Mouse (Mus musculus) heart, postnatal 10 days (tissue): Measurements from ENCODE around the gene Actn1. TPM values are rescaled to one million over a fixed set of nuclear protein-coding genes. Genes with fewer than 3 reads are reported as not detected.

ENCODE experiments used
- DNase-seq, 2 experiments: peaks; one replicate each; pipeline ENCODE4 v3.0.0; 2021
- intact Hi-C: fragments of 180-260 bp; cut with DNase I; formaldehyde crosslinking; loops from one replicate; pipeline ENCODE4 v1.15.1; 2025
- total RNA-seq, 2 experiments: library from RNA; stranded (reverse); gene quantifications; 2 replicates each; pipeline ENCODE4 v1.2.3; 2021

Gene Actn1
- total RNA-seq, 2 experiments from 2014 or later: 70.7 to 71.9 TPM

DNA sequence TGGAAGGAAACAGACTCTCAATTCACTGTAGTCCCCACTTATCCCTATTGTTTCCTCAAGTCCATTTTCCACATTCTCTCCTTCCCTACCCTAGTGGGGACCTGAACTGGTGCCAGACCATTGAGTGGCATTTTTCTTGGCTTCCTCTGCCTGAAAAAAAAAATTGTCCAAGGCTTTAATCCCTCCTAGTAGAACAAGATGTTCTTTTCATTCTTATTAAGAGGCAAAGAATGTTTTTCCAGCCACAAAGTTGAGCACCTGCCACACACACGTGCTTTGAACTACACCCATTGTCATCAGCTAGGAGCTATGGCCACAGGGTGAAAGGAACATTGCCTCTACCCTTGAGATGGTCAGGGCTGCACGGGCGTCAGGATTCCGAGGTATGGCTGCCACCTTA is 56.9 kb downstream of the Actn1 start:
- intact Hi-C loops: no loop called here
- DNase-seq: no peak

DNA sequence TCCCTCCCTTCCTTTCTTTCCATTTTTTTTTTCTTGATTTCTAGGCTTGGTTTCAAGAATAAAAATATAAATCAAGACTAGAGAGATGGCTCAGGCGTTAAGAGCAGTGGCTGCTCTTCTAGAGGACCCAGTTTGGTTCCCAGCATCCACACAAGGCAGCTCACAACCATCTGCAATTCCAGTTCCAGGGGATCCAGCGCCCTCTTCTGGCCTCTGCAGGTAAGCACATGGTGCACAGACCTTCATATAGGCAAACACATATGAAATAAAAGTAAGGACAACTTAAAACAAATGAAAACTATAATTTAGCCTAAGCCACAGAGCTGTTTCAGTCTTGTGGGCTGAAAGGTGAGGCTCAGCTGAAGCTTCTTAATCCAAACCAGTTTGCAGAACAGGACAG is 60.4 kb downstream of the Actn1 start:
- intact Hi-C loops: loop anchor here (2.0 kb wide), 1 partner anchor 29 kb away; no protein-coding TSS in a partner anchor
- DNase-seq: no peak

DNA sequence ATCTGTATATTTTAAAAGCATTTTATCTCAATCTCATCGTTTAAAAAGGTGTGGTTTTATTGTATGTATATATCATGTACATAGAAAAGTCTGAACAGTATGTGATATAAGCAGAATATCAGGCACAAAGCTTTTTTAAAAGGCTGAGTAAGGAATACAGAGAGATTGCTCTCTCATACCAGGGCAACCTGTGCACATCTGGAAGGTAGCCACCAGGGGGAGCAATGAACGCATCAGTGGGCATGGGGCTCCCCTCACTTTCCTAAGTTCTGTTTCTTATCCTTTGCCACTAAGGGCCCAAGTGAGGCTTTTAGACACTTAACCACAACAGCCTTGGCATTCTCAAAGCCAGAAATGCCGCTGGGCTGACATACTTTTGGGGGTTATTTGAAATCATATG is 61.7 kb downstream of the Actn1 start:
- DNase-seq: peak; percentile 82 to 90
- intact Hi-C loops: loop anchor here (1.0 to 2.0 kb wide), 3 partner anchors 30 to 179 kb away; partner anchors contain the start of gene Actn1

DNA sequence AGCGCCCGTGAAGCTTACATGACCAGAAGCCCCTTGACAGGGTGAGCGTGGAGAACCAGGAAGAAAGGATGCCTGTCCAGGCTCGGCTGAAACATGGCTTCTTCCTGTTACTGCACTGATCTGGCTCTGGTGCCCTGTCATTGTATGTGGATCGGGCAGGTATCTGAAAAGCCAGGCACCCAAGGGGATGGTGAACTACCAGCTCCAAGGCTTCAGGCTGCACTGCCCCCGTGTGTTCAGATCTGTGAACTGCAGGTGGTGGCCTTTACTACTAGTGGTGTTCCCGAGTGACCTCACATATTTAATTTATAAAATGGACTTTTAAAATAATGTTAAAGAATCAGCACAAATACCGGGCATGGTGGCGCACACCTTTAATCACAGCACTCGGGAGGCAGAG is 62.8 kb downstream of the Actn1 start:
- peak; percentile 43 to 73 for DNase-seq
- intact Hi-C loops: loop anchor here (2.0 kb wide), 1 partner anchor 39 kb away; no protein-coding TSS in a partner anchor

DNA sequence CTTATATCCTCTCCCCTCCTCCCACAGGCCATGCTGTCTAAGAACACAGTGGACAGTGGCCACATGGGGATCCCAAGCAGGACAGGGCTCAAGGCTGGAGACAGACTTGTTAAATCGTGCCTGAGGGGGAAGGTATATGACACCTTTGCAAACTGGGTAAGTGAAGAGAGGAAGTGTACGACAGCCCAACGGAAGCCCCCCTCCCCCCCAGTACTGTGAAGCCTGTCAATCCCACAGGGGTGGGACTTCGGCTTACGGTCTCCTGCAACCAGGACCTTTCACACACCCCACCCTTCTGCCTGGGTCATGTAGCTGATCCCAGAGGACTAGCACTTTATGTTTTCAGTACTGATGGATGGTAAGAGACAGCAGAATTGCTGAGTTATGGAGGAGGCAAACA is 68.4 kb downstream of the Actn1 start:
- DNase-seq: no peak
- intact Hi-C loops: no loop called here

DNA sequence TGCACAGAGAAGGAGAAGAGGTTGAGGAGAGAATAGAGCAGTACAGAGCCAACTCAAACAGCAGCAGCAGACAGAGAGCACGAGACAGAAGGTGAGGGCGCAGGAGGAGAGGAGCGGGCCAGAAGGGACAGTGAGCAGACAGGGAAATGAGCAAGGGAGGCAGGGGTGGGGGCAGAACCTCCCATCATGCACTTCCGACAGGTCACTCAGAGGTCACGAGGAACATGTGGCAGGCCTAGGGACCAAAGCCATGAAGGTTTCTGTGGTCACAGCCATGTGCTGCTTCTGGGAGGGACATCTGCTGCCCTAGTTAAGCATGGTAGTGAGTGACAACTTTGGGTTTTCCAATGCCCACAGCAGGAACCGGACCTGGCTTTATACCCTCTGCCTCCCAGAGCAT is 68.8 kb downstream of the Actn1 start:
- intact Hi-C loops: no loop called here

DNA sequence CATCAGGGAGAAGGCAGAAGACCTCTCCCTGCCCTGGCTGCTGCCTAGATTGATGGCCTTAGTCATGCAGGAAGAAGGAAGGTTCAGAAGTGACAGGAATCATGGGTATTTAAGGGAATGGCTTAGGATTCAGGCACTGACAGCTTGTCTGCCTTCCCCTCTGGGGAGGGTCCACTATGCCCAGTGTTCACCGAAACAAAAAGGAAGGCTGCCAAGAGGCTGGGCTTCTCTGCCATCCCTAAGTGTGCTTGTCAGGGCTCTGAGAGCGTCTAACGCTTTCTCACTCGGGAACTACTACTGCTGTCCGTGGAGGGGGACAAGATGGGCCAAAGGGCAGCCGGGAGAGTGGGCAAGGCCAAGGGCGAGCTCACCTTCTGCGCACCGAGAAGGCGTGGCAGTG is 69.3 kb downstream of the Actn1 start:
- no peak for DNase-seq
- intact Hi-C loops: no loop called here

More for the DNA sequence above, 68.8 kb downstream of the Actn1 start:
- DNase-seq: no peak

DNA sequence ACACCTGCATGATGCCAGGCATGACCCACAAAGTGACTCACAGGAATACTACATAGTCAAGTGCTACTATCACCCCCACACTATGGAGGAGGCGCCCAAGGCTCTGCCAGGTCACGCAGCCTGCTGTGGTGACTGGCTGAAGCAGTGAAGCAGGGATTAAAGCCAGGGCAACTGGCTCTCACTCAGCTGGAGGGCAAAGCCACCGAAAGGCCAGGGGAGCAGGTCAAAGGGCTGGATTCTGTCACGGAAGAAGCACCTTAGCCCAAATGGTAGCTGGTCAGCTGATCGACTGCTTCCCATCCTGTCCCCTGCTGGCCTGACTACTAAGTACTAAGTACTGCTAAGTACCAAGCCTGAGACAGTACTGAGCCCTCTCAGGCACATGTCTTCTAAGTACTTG is 76.1 kb downstream of the Actn1 start:
- intact Hi-C loops: no loop called here
- DNase-seq: no peak

DNA sequence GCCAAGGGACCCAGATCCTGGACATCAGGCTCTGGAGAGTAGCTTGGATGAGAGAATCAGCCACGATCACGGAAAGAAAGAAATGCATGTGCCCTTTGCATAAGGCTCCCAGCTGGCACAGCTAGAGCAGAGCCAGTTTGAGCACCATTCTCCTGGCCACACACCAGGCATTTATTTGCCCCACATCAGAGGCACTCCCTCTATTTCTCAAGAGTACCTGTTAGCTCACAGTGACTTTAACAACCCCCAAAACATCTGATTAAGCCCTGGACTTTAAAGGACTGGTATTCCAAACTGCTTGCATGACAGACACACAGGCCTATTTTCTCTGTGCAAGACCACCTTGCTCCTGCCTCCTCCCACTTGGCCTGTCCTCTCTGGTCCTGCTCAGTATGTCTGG is 78.3 kb downstream of the Actn1 start:
- no peak for DNase-seq
- intact Hi-C loops: no loop called here

DNA sequence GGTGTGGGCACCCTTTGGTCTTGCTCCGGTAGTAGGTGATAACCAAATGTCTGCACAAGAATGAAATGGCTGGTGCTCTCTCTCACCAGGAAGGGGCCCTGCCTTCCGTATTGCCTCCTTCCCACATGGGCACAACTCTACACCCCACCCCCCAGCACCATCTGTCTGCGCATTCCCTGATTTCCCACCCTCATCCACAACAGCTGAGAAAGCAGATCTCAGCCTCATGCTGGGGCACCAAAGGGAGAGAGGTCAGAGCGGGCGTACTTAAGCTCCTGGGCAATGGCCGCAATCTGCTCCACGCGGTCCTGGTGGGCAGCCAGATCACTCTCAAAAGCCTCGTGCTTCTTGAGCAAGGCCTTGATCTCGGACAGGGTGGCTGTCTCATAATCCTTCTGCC is 82.1 kb downstream of the Actn1 start:
- intact Hi-C loops: no loop called here
- DNase-seq: no peak

DNA sequence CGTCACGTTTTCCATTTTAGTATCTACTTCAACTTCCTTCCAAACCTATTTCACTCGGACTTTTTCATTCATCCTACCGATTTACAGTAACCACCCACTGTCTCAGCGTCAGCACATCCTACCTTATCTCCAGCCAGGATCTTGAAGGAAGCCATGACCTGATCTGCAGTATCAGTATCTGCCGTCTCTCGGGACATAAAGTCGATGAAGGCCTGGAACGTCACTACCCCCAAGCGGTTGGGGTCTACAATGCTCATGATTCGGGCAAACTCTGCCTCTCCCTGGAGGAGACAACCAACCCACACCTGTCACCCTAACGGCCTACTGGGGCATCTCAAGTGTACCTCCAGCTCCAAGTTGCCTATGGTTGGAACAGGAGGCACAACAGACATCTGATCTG is 91.4 kb downstream of the Actn1 start:
- DNase-seq: no peak
- intact Hi-C loops: no loop called here

DNA sequence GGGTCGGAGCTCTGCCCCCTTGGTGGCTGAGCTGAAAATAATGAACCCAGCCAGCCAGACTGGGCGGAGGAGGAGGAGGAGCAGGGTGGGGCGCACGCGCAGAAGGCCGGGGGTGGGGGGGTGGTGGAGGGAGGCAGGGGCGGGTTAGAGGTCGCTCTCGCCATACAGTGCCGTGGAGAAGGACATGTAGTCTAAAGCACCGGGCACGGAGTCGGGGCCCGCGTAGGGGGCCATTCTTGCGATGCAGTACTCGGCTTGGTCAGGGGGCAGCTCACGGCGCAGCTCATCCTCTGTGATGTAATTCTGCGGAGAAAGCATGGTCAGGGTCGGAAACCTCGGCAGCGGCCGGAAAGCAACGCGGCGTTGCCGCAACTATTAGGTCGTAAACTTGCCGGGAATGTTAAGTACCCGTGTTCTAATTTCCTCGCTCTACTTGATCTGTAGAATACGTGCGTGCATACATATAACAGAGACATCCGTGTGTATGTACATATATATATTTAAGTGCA is 91.9 kb downstream of the Actn1 start:
- intact Hi-C loops: no loop called here

DNA sequence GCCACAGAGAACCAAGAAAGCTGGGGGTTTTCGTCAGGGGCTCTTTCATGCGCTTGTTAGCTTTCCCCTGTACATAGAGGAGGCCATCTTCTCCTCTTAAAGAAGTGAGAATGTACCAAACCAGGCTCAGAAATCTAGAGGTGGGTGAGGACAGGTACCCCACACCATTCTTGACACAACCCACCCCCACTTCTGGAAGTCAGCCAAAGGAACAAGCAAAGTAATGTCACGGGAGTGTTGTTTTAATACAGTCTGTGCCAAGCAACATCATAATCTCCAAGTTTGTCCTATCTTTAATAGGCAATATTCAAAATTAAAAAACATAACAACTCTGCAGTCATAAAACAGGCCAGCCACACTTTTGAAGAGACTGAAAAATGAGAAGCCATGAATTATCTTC is 92.8 kb downstream of the Actn1 start:
- DNase-seq: no peak
- intact Hi-C loops: no loop called here

More for the DNA sequence above, 91.9 kb downstream of the Actn1 start:
- peak; percentile 90 to 91 for DNase-seq

DNA sequence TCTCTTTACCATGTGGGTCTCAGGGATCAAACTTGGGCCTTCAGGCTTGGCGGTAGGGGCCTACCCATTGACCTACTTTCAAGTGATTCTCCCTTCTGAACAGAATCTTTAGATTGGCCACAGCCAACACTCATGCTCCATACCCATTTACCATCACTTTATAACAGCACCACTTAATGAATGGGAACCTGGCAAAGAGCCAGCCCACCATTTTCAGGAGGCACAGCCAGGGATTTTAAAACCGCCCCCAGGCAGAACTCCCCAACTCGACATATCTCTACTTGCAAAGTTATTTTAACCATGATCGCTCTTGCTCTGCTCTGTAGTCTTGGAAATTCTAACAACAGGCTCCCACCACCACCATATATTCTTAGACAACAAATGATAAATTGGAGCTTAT is 93.5 kb downstream of the Actn1 start:
- intact Hi-C loops: no loop called here
- DNase-seq: no peak

DNA sequence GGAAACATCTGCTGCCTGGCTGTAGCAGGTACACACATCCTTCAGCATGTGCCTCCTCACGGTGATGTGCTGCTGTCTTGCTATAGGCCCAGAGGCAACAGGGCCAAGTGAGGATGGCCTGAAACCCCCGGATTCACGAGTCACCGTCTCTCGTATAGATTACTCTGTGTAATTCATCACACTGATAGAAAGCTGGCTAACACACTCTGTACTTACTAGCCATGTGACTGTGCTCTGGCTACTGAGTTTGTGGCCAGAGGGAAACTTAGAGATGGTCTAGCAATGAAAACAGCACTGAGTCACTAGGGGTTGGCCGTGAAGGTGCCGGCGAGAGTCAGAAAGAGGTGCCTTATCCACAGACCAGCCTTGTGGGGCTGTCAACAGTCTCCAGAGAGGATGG is 95.6 kb downstream of the Actn1 start:
- intact Hi-C loops: no loop called here
- no peak for DNase-seq

DNA sequence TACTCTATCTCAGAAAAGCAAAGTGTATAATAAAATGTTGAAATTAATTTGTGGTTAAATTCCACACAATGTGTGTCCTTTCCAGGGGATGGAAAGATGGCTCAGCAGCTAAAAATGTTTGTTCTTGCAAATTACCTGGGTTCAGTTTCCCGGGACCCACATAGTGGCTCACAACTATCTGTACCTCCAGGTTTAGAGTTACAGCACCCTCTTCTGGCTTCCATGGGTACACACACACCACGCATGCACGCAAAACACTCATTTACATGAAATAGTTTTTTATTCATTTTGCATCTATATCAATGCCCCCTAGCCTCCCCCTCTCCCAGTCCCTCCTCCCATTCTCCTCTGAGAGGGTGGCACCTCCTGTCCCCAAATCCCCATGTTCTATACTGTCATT is 97.7 kb downstream of the Actn1 start:
- no peak for DNase-seq
- intact Hi-C loops: no loop called here

DNA sequence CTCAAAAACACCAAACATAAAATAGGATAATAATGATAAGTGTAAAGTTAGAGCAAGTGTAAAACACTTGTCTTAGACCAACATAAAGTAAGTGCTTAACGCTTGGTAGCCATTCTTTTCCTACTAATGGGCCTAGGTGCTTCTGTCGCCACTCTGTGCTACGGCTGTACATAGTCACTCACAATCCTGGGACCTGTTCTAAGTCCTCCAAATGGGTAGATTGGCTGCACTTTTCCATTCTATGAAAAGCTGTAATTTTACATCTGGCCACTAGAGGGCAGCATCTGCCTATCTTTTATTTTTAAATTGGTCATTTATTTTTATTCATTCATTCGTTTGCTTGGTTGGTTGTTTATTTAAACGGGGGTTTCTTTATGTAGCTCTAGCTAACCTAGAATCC is 102.5 kb downstream of the Actn1 start:
- intact Hi-C loops: loop anchor here (1.0 to 10.0 kb wide), 6 partner anchors 39 to 597 kb away; no protein-coding TSS in a partner anchor
- DNase-seq: peak; percentile 41 to 51

DNA sequence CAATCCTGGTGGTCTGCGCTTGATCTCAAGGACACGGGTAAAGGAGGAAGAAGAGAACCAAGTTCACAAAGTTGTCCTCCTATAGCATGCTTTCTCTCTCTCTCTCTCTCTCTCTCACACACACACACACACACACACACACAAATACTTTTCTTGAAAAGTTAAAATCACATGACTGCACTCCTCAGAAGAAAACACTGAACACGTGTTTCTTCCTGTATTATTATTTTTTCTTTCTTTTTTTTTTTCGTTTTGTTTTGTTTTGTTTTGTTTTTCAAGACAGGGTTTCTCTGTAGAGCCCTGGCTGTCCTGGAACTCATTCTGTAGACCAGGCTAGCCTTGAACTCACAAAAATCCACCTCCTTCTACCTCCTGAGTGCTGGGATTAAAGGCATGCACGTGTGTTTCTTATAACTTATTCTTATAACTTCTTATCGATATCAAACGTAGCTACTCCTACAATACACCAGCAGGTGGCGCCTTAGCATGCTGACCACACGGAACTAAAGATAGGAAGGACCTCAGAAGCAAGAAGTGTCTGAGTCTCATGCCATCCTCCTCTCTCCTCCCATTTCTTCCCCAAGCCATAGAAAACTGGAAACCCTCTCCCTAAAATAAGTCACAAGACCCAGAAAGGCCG is 106.4 kb downstream of the Actn1 start:
- peak; percentile 57 to 75 for DNase-seq
- intact Hi-C loops: loop anchor here (10.0 kb wide), 1 partner anchor 601 kb away; no protein-coding TSS in a partner anchor

DNA sequence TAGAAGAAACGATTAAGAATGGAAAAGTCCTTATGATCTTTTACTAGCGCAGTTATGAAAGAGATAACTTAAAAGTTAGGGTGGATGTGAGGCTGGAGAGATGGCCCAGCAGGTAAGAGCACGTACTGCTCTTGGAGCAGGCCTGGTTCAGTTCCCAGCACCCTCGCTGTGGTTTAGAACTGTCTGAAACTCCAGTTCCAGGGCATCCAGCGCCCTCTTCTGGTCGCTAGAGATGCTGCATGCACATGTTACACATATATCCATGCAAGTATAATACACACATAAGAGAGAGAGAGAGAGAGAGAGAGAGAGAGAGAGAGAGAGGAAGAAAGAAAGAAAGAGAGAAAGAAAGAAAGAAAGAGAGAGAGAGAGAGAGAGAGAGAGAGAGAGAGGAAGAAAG is 107.1 kb downstream of the Actn1 start:
- intact Hi-C loops: loop anchor here (10.0 kb wide), 1 partner anchor 602 kb away; no protein-coding TSS in a partner anchor
- DNase-seq: no peak

DNA sequence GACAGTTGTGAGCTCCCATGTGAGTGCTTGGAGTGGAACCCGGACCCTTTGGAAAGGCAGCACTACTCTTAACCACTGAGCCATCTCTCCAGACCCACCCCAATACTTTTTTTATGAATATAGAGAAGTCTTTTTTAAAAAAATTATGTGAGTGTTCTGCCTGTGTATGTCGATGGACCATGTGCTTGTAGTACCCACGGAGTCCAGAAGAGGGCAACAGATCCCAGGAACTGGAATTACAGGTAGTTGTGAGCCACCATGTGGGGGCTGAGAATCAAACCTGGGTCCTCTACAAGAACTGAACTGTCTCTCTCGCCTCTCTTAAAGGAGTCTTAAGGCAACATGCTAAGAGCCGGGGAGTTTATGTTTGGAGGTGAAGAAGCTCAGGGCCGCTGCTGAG is 108.3 kb downstream of the Actn1 start:
- intact Hi-C loops: loop anchor here (10.0 kb wide), 1 partner anchor 603 kb away; no protein-coding TSS in a partner anchor
- no peak for DNase-seq

DNA sequence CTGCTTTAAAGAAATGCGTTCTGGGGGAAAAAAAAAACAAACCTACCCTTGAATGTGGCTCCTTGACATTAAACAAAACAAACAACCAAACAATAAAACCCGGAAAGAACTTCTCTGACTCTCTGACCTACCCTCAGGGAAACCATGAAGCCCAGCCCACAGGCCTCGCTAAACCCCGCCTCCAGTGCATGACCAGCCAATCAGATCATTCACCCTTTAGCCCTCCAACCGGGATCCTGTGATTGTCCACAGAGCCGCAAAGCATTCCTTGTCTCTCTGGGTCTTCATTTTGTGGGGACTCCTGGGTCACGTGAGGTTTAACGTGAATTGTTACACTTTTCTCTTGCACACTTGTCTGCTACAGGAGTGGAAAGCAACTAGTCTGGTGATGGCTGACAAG is 109.5 kb downstream of the Actn1 start:
- peak; percentile 28 to 50 for DNase-seq
- intact Hi-C loops: loop anchor here (10.0 kb wide), 1 partner anchor 604 kb away; no protein-coding TSS in a partner anchor

DNA sequence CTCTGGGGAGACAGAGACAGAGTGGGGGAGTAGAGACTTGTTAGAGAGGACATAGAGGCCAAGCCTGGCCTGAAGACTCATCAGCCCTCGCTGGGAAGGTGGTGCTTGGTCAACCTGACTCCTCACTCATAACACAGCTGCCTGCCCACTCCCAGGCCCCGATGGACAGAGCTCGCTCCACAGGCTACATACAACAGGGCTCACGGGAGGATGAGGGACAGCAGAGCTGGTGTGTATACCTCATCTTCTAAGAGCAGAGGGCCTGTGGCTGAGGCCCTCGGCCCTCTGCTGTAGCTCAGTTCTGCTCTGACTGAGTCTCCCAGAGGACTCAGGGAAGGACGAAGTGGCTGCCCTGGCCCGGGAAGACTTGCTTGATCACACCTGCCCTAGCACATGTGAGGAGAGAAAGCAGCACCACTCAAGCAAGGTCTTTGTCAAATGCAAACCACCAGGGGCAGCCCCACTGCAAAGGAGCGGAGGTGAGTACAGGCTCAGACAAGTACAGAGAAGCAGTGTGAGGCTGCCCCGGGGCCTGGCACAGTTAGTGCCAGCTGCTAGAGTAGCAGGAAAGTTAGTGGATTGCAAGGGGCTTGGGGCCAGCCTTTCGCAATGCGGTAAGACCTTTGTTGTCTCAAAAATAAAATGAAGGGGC is 112.5 kb downstream of the Actn1 start:
- intact Hi-C loops: no loop called here
- no peak for DNase-seq
